Mouse (Mus musculus) bone marrow macrophage, adult 2 months (primary cell): ENCODE data around the gene Slc12a3. TPM values are rescaled to one million over a fixed set of nuclear protein-coding genes. Genes with fewer than 3 reads are reported as not detected.

Experiments used
- H3K27ac ChIP-seq: 2 replicates; pipeline ENCODE4 v1.5.1; 2012; ENCODE audit warnings: low read depth, low read length; ENCODE audit not compliant: insufficient read depth
- H3K4me1 ChIP-seq: 2 replicates; pipeline ENCODE4 v1.6.1; 2012; ENCODE audit warnings: low read length; ENCODE audit not compliant: control insufficient read depth, insufficient read depth
- H3K4me3 ChIP-seq: 2 replicates; pipeline ENCODE4 v1.5.1; 2012; ENCODE audit warnings: mild to moderate bottlenecking, low read length, moderate library complexity; ENCODE audit not compliant: insufficient read depth
- CTCF ChIP-seq: IDR thresholded peaks from 2 replicates; pipeline ENCODE4 v1.5.1; 2012; ENCODE audit warnings: low read depth, mild to moderate bottlenecking, low read length, moderate library complexity
- POLR2A ChIP-seq: IDR thresholded peaks from 2 replicates; pipeline ENCODE4 v1.6.1; 2012; ENCODE audit warnings: mild to moderate bottlenecking, low read depth, low read length, borderline replicate concordance
- polyA plus RNA-seq: library from polyadenylated mRNA; stranded (reverse); fragments of >200 nt; gene quantifications from 2 replicates; pipeline ENCODE4 v1.2.4, GENCODE M21; 2012; ENCODE audit not compliant: missing spikeins, insufficient read depth, insufficient read length

Gene Slc12a3
- polyA plus RNA-seq, 1 experiment: not detected

- Histone ChIP-seq H3K27ac (no peak overlapping the region), H3K4me3 (no peak overlapping the region), H3K4me1 (no peaks in the 10 kb centered on the region)
- TF ChIP-seq POLR2A (no peak), CTCF (no peak)
These were observed 31.9 kb upstream of the Slc12a3 start for GRCm38 (mm10) chr8:94297101-94297500.

- Histone ChIP-seq H3K4me3 (no peak overlapping the region), H3K27ac (no peak overlapping the region), H3K4me1 (no peaks in the 10 kb centered on the region)
- TF ChIP-seq CTCF (no peak), POLR2A (no peak)
These were observed 28.2 kb upstream of the Slc12a3 start for GRCm38 (mm10) chr8:94300809-94301208.

GRCm38 (mm10) chr8:94304412-94304811 lies 24.6 kb upstream of the Slc12a3 start:
- Histone ChIP-seq H3K4me1 (no peaks in the 10 kb centered on the region), H3K4me3 (no peak overlapping the region), H3K27ac (no peak overlapping the region)
- TF ChIP-seq CTCF (no peak), POLR2A (no peak)

GRCm38 (mm10) chr8:94306989-94307513 lies 21.9 kb upstream of the Slc12a3 start:
- no peak overlapping the region for H3K4me3 ChIP-seq
- H3K27ac ChIP-seq: no peak overlapping the region
- TF ChIP-seq CTCF (no peak), POLR2A (no peak)
- H3K4me1 ChIP-seq: no peaks in the 10 kb centered on the region

- H3K4me3 ChIP-seq: no peak overlapping the region
- no peak overlapping the region for H3K27ac ChIP-seq
- TF ChIP-seq CTCF (no peak), POLR2A (no peak)
- no peaks in the 10 kb centered on the region for H3K4me1 ChIP-seq
These were observed 21.3 kb upstream of the Slc12a3 start for GRCm38 (mm10) chr8:94307652-94308051.

- H3K27ac ChIP-seq: no peak overlapping the region
- TF ChIP-seq POLR2A (no peak), CTCF (no peak)
- no peak overlapping the region for H3K4me3 ChIP-seq
- no peaks in the 10 kb centered on the region for H3K4me1 ChIP-seq
These were observed 14.9 kb upstream of the Slc12a3 start for GRCm38 (mm10) chr8:94314069-94314468.

- TF ChIP-seq CTCF: no peak
- TF ChIP-seq POLR2A: no peak
- H3K4me3 ChIP-seq: no peak overlapping the region
- H3K27ac ChIP-seq: no peak overlapping the region
These were observed 11.8 kb upstream of the Slc12a3 start for GRCm38 (mm10) chr8:94317249-94317648.

GRCm38 (mm10) chr8:94317691-94318090 lies 11.3 kb upstream of the Slc12a3 start:
- no peak overlapping the region for H3K4me3 ChIP-seq
- no peaks in the 10 kb centered on the region for H3K4me1 ChIP-seq
- no peak for TF ChIP-seq POLR2A
- no peak overlapping the region for H3K27ac ChIP-seq

More at GRCm38 (mm10) chr8:94317249-94317648, 11.8 kb upstream of the Slc12a3 start:
- H3K4me1 ChIP-seq: no peaks in the 10 kb centered on the region

- Histone ChIP-seq H3K4me3 (no peak overlapping the region), H3K4me1 (no peaks in the 10 kb centered on the region), H3K27ac (no peak overlapping the region)
- TF ChIP-seq CTCF (no peak), POLR2A (no peak)
These were observed 9.0 kb upstream of the Slc12a3 start for GRCm38 (mm10) chr8:94320036-94320435.

GRCm38 (mm10) chr8:94322083-94322482 lies 6.9 kb upstream of the Slc12a3 start:
- H3K4me3 ChIP-seq: no peak overlapping the region
- no peak overlapping the region for H3K27ac ChIP-seq
- no peaks in the 10 kb centered on the region for H3K4me1 ChIP-seq
- TF ChIP-seq CTCF (no peak), POLR2A (no peak)

- no peaks in the 10 kb centered on the region for H3K4me1 ChIP-seq
- TF ChIP-seq CTCF: no peak
- no peak for TF ChIP-seq POLR2A
- no peak overlapping the region for H3K27ac ChIP-seq
- no peak overlapping the region for H3K4me3 ChIP-seq
These were observed 6.0 kb upstream of the Slc12a3 start for GRCm38 (mm10) chr8:94323041-94323440.
